Mouse (Mus musculus) liver, embryonic 14.5 days (tissue): ENCODE data around the gene Dnaaf3.

Experiments used
- CTCF ChIP-seq: IDR thresholded peaks from 2 replicates; pipeline ENCODE4 v1.5.1; 2016; ENCODE audit warnings: antibody characterized with exemption, low read depth, control low read depth
- EP300 ChIP-seq: IDR thresholded peaks from 2 replicates; pipeline ENCODE4 v1.6.1; 2016; ENCODE audit warnings: antibody characterized with exemption, low read depth

GRCm38 (mm10) chr7:4547221-4547641 lies 15.0 kb upstream of the Dnaaf3 start, which contains the start of gene Syt5:
- no peak for TF ChIP-seq CTCF
- no peak for TF ChIP-seq EP300
